Comparison of ENCODE assay signal across 24 mouse cellular contexts in the genomic region with DNA sequence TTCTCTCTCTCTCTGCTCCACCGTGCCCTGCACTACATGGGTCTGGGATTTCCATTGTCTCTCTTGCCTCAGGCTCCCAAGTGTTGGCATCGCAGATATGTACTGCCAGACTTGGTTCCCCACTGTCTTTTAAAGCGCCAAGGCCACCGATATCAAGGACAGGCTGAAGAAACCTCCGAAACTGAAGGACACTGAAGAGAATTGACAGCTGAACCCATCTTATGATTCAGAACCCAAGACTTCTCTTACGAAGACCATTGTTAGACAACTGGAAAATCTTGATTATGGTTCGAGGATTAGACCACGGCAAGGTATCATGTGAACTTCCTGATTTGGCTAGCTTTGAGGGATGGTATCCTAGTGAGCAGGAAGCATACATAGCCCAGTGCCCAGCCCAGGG. TPM values are rescaled to one million over a fixed set of nuclear protein-coding genes. Genes with fewer than 3 reads are reported as not detected.
DNase-seq lines count a peak whose midpoint lies in the region; ATAC-seq and TF ChIP-seq lines count a peak whose summit lies in the region.
"Had no signal": no experiment of that assay in that cellular context is flagged by ENCODE, and none has a peak within 500 bp of the region (broad histone marks: within the 10 kb centered on the region; RNA-seq: fewer than 3 reads in every experiment).

No protein-coding gene starts in this region.

- intact Hi-C loops in heart, postnatal 10 days (cut with DNase I), result no loop called here

- peaks cover 27% of the 10 kb centered on the region; the same call in 1 of the 2 replicates for H3K27me3 ChIP-seq in forebrain, embryonic 10.5 days (ENCODE audit: poor library complexity, severe bottlenecking)
- H3K27me3 ChIP-seq in forebrain, postnatal 0 days (ENCODE audit: insufficient read depth, low read length), result no peaks in the 10 kb centered on the region
- H3K27me3 ChIP-seq: embryonic facial prominence, embryonic 13.5 days; embryonic facial prominence, embryonic 15.5 days; forebrain, embryonic 13.5 days; forebrain, embryonic 15.5 days; Patski had no signal

- no peaks in the 10 kb centered on the region for H3K9me3 ChIP-seq in forebrain, embryonic 10.5 days
- H3K9me3 ChIP-seq in forebrain, postnatal 0 days (ENCODE audit: low read length), result no peaks in the 10 kb centered on the region
- H3K9me3 ChIP-seq: embryonic facial prominence, embryonic 13.5 days; embryonic facial prominence, embryonic 15.5 days; forebrain, embryonic 13.5 days; forebrain, embryonic 15.5 days; G1E had no signal

- H3K4me3 ChIP-seq in forebrain, embryonic 10.5 days, result no peak overlapping the region
- H3K4me3 ChIP-seq in forebrain, postnatal 0 days (ENCODE audit: low read depth, low read length), result no peak overlapping the region
- H3K4me3 ChIP-seq: embryonic facial prominence, embryonic 13.5 days; embryonic facial prominence, embryonic 15.5 days; erythroblast, embryonic 14.5 days; forebrain, embryonic 13.5 days; forebrain, embryonic 15.5 days had no signal

- no peak for TF ChIP-seq CTCF in forebrain, postnatal 0 days (IDR thresholded peaks at IDR 0.05; ENCODE audit: low read depth)

- no peak for ATAC-seq in forebrain, postnatal 0 days
- ATAC-seq in granulocyte monocyte progenitor cell, adult 5-6 weeks (replicated peaks; ENCODE audit: poor library complexity, severe bottlenecking), result peak; percentile 43
- ATAC-seq: activated CD4-positive, CD25-positive, alpha-beta regulatory T cell, adult 4 months; CD4-positive, CD25-positive, alpha-beta regulatory T cell, adult 4 months; forebrain, embryonic 13.5 days; forebrain, embryonic 15.5 days; Patski had no signal

- no peak overlapping the region for H3K9ac ChIP-seq in forebrain, postnatal 0 days
- H3K9ac ChIP-seq: embryonic facial prominence, embryonic 13.5 days; embryonic facial prominence, embryonic 15.5 days; forebrain, embryonic 13.5 days; forebrain, embryonic 15.5 days had no signal

- H3K36me3 ChIP-seq in forebrain, embryonic 10.5 days (replicated peaks), result no peaks in the 10 kb centered on the region
- H3K36me3 ChIP-seq in forebrain, postnatal 0 days (ENCODE audit: insufficient read depth), result no peaks in the 10 kb centered on the region
- H3K36me3 ChIP-seq: embryonic facial prominence, embryonic 13.5 days; embryonic facial prominence, embryonic 15.5 days; forebrain, embryonic 15.5 days; G1E had no signal

- WGBS in forebrain, embryonic 10.5 days, result 84% methylated on average over 8 of the region's 8 CpGs
- WGBS in forebrain, postnatal 0 days, result 73% methylated on average over 8 of the region's 8 CpGs

- H3K4me2 ChIP-seq in forebrain, postnatal 0 days (ENCODE audit: low read depth), result no peak overlapping the region
- H3K4me2 ChIP-seq: embryonic facial prominence, embryonic 13.5 days; embryonic facial prominence, embryonic 15.5 days; forebrain, embryonic 13.5 days; forebrain, embryonic 15.5 days had no signal

- DNase-seq in forebrain, embryonic 10.5 days (ENCODE audit: extremely low spot score, low spot score), result no peak
- no peak for DNase-seq in forebrain, postnatal 0 days
- peak; percentile 37 for DNase-seq in 416B (ENCODE audit: low read depth)
- no peak for DNase-seq in heart, postnatal 10 days
- DNase-seq in kidney, adult 18-20 months, result no peak
- DNase-seq: adrenal gland, adult 8-10 months; adrenal gland, postnatal 14 days; adrenal gland, postnatal 36 days; cerebellum, adult 11-12 months; cerebellum, adult 2 months; cerebellum, adult 9-10 months; cerebellum, postnatal 10 days; cerebellum, postnatal 25 days; embryo, embryonic 11 days had no signal

- peak overlapping the region; percentile 30; the same call in 1 of the 2 replicates for H3K27ac ChIP-seq in forebrain, embryonic 10.5 days
- H3K27ac ChIP-seq in forebrain, postnatal 0 days (ENCODE audit: low read depth, low read length), result no peak overlapping the region
- H3K27ac ChIP-seq: forebrain, embryonic 13.5 days; forebrain, embryonic 15.5 days had no signal

- H3K4me1 ChIP-seq in forebrain, embryonic 10.5 days, result peaks cover 57% of the 10 kb centered on the region
- 0 out of 2 replicates have a peak, but pooled peaks cover 7% of the 10 kb centered on the region for H3K4me1 ChIP-seq in forebrain, postnatal 0 days (ENCODE audit: insufficient read depth)

RNA-seq across cellular contexts. Expression of gene Arhgef10l, which starts 11.0 kb away (rescaled TPM):
- polyA plus RNA-seq in forebrain, embryonic 10.5 days (2016; fragmentation: Nextera tagmentation; extraction: Ambion mirVana), result 22.1 and 23.0 TPM in 2 replicates
- 52.5 and 59.0 TPM in 2 replicates for total RNA-seq in forebrain, postnatal 0 days (2014; rRNA removed)
- polyA plus RNA-seq in forebrain, postnatal 0 days (2015; fragmentation: Nextera tagmentation; extraction: Ambion mirVana), result 13.8 and 16.5 TPM in 2 replicates
- 4.2 and 6.0 TPM in 2 replicates for total RNA-seq in granulocyte monocyte progenitor cell, adult 5-6 weeks (2014; fragmentation: Nextera tagmentation)
- total RNA-seq in granulocyte monocyte progenitor cell, adult 5-6 weeks (2017), result 6.9 and 7.2 TPM in 2 replicates
- total RNA-seq in heart, postnatal 10 days (2021), result 10 to 100 TPM; 55.4 to 68.4 TPM
- polyA plus RNA-seq: activated CD4-positive, CD25-positive, alpha-beta regulatory T cell, adult 4 months had no signal

RNA-seq across cellular contexts. Expression of gene Rcc2, which starts 45.5 kb away (rescaled TPM):
- 40.8 and 44.7 TPM in 2 replicates for polyA plus RNA-seq in forebrain, embryonic 10.5 days (2016; fragmentation: Nextera tagmentation; extraction: Ambion mirVana)
- 55.2 and 62.3 TPM in 2 replicates for total RNA-seq in forebrain, postnatal 0 days (2014; rRNA removed)
- 20.3 and 20.8 TPM in 2 replicates for polyA plus RNA-seq in forebrain, postnatal 0 days (2015; fragmentation: Nextera tagmentation; extraction: Ambion mirVana)
- total RNA-seq in granulocyte monocyte progenitor cell, adult 5-6 weeks (2014; fragmentation: Nextera tagmentation), result 150 and 183 TPM in 2 replicates
- 146 and 176 TPM in 2 replicates for total RNA-seq in granulocyte monocyte progenitor cell, adult 5-6 weeks (2017)
- 10 to 100 TPM; 31.8 to 36.0 TPM for total RNA-seq in heart, postnatal 10 days (2021)
